Mouse (Mus musculus): ENCODE data around the gene Abca12. TPM values are rescaled to one million over a fixed set of nuclear protein-coding genes. Genes with fewer than 3 reads are reported as not detected.

Gene Abca12
- total RNA-seq, 2 experiments from 2014 or later, result not detected

GRCm38 (mm10) chr1:71235335-71235734 lies 179.4 kb downstream of the Abca12 start:
- no peak for ATAC-seq (replicated peaks; ENCODE audit: low FRiP score, poor library complexity, severe bottlenecking)

- no peak for ATAC-seq (replicated peaks; ENCODE audit: low FRiP score, poor library complexity, severe bottlenecking)
Observed at GRCm38 (mm10) chr1:71231211-71231610, 183.5 kb downstream of the Abca12 start.

- ATAC-seq (replicated peaks; ENCODE audit: low FRiP score, poor library complexity, severe bottlenecking), result no peak
Observed at GRCm38 (mm10) chr1:71203581-71203980, 211.1 kb downstream of the Abca12 start.

GRCm38 (mm10) chr1:71196191-71196590 lies 218.5 kb downstream of the Abca12 start:
- no peak for ATAC-seq (replicated peaks; ENCODE audit: low FRiP score, poor library complexity, severe bottlenecking)

- ATAC-seq (replicated peaks; ENCODE audit: low FRiP score, poor library complexity, severe bottlenecking), result no peak
Observed at GRCm38 (mm10) chr1:71195333-71195732, 219.4 kb downstream of the Abca12 start.

GRCm38 (mm10) chr1:71193931-71194330 lies 220.8 kb downstream of the Abca12 start:
- no peak for ATAC-seq (replicated peaks; ENCODE audit: low FRiP score, poor library complexity, severe bottlenecking)

Other genes starting within 250 kb of the Abca12 start
- 12.1 and 19.2 TPM in 2 replicates for gene Atic, start 142.2 kb upstream of the Abca12 start, total RNA-seq (2015; ENCODE audit: low replicate concordance)
- 26.1 and 49.0 TPM in 2 replicates for gene Atic, start 142.2 kb upstream of the Abca12 start, total RNA-seq (2017; ENCODE audit: low replicate concordance)
- gene Fn1, start 238.3 kb upstream of the Abca12 start, total RNA-seq (2015; ENCODE audit: low replicate concordance), result 147 and 158 TPM in 2 replicates
- gene Fn1, start 238.3 kb upstream of the Abca12 start, total RNA-seq (2017; ENCODE audit: low replicate concordance), result 23.0 and 31.9 TPM in 2 replicates